In genomic region chr4:130804292-130804691, GRCm38 (mm10) we compare ENCODE assay signal across 14 mouse cellular contexts. TPM values are rescaled to one million over a fixed set of nuclear protein-coding genes. Genes with fewer than 3 reads are reported as not detected.
DNase-seq lines count a peak whose midpoint lies in the region; ATAC-seq and TF ChIP-seq lines count a peak whose summit lies in the region.
"Had no signal": no experiment of that assay in that cellular context is flagged by ENCODE, and none has a peak within 500 bp of the region (broad histone marks: within the 10 kb centered on the region; RNA-seq: fewer than 3 reads in every experiment).

No protein-coding gene starts in this region.

- peaks cover 100% of the 10 kb centered on the region for H3K79me2 ChIP-seq in macrophage (ENCODE audit: inconsistent target)

- ATAC-seq in forebrain, embryonic 11.5 days (replicated peaks; ENCODE audit: low FRiP score): no peak
- no peak for ATAC-seq in forebrain, embryonic 12.5 days (ENCODE audit: low FRiP score)
- ATAC-seq in forebrain, postnatal 0 days: no peak

- peak overlapping the region; percentile 54; the same call in 1 of the 2 replicates for H3K27ac ChIP-seq in forebrain, embryonic 10.5 days
- H3K27ac ChIP-seq in forebrain, embryonic 11.5 days (ENCODE audit: low read depth, low read length): no peak overlapping the region
- H3K27ac ChIP-seq in forebrain, embryonic 12.5 days: peak overlapping the region; percentile 83
- peak overlapping the region; percentile 77; the same call in 1 of the 2 replicates for H3K27ac ChIP-seq in forebrain, postnatal 0 days (ENCODE audit: low read depth, low read length)
- H3K27ac ChIP-seq in macrophage: 0 out of 2 replicates have a peak overlapping the region, but pooled peaks have one; percentile 97
- H3K27ac ChIP-seq in gastrocnemius, adult 2 months: no peak overlapping the region

- no peak overlapping the region for H3K4me3 ChIP-seq in forebrain, embryonic 10.5 days
- H3K4me3 ChIP-seq in forebrain, embryonic 11.5 days (ENCODE audit: low read depth, low read length): no peak overlapping the region
- no peak overlapping the region for H3K4me3 ChIP-seq in forebrain, embryonic 12.5 days (replicated peaks)
- H3K4me3 ChIP-seq in forebrain, postnatal 0 days (ENCODE audit: low read depth, low read length): no peak overlapping the region
- H3K4me3 ChIP-seq in macrophage (ENCODE audit: inconsistent target): no peak overlapping the region
- no peak overlapping the region for H3K4me3 ChIP-seq in gastrocnemius, adult 2 months
- H3K4me3 ChIP-seq: heart, adult 2 months; intestine, embryonic 15.5 days; neural tube, embryonic 12.5 days had no signal

- H3K27me3 ChIP-seq in forebrain, embryonic 10.5 days (ENCODE audit: poor library complexity, severe bottlenecking): 0 out of 2 replicates have a peak, but pooled peaks cover 7% of the 10 kb centered on the region
- H3K27me3 ChIP-seq in forebrain, embryonic 11.5 days (ENCODE audit: control insufficient read depth, insufficient read depth, low read length): no peaks in the 10 kb centered on the region
- H3K27me3 ChIP-seq in forebrain, embryonic 12.5 days: peaks cover 5% of the 10 kb centered on the region; the same call in 1 of the 2 replicates
- no peaks in the 10 kb centered on the region for H3K27me3 ChIP-seq in forebrain, postnatal 0 days (ENCODE audit: insufficient read depth, low read length)
- H3K27me3 ChIP-seq: intestine, embryonic 15.5 days; neural tube, embryonic 12.5 days had no signal

- H3K4me1 ChIP-seq in forebrain, embryonic 10.5 days: peaks cover 70% of the 10 kb centered on the region
- H3K4me1 ChIP-seq in forebrain, embryonic 11.5 days (replicated peaks; ENCODE audit: control insufficient read depth, insufficient read depth, low read length): peaks cover 13% of the 10 kb centered on the region
- H3K4me1 ChIP-seq in forebrain, embryonic 12.5 days: peaks cover 59% of the 10 kb centered on the region
- H3K4me1 ChIP-seq in forebrain, postnatal 0 days (ENCODE audit: insufficient read depth): peaks cover 18% of the 10 kb centered on the region

- H3K36me3 ChIP-seq in forebrain, embryonic 10.5 days (replicated peaks): 0 out of 2 replicates have a peak, but pooled peaks cover 4% of the 10 kb centered on the region
- H3K36me3 ChIP-seq in forebrain, embryonic 11.5 days (ENCODE audit: control insufficient read depth, insufficient read depth, low read length): no peaks in the 10 kb centered on the region
- no peaks in the 10 kb centered on the region for H3K36me3 ChIP-seq in forebrain, embryonic 12.5 days (replicated peaks)
- no peaks in the 10 kb centered on the region; the same call in 1 of the 2 replicates for H3K36me3 ChIP-seq in forebrain, postnatal 0 days (ENCODE audit: insufficient read depth)
- H3K36me3 ChIP-seq in macrophage (ENCODE audit: inconsistent target): peaks cover 21% of the 10 kb centered on the region; the same call in 1 of the 2 replicates
- H3K36me3 ChIP-seq: G1E; intestine, embryonic 15.5 days; neural tube, embryonic 12.5 days had no signal

- DNase-seq in forebrain, embryonic 10.5 days (ENCODE audit: extremely low spot score, low spot score): no peak
- no peak for DNase-seq in forebrain, embryonic 11.5 days (ENCODE audit: low spot score)
- no peak for DNase-seq in forebrain, postnatal 0 days
- DNase-seq in gastrocnemius, adult 2 months: no peak
- no peak for DNase-seq in adrenal gland, postnatal 4 days (ENCODE audit: low spot score in 2 of 2)
- no peak for DNase-seq in spleen, postnatal 4 days (ENCODE audit: low spot score in 2 of 2)
- DNase-seq: heart, adult 2 months; kidney, postnatal 10 days; lung, adult 2 months had no signal

- H3K9ac ChIP-seq in forebrain, embryonic 11.5 days (ENCODE audit: low read length): no peak overlapping the region
- H3K9ac ChIP-seq in forebrain, embryonic 12.5 days: no peak overlapping the region
- no peak overlapping the region for H3K9ac ChIP-seq in forebrain, postnatal 0 days
- H3K9ac ChIP-seq: intestine, embryonic 15.5 days; neural tube, embryonic 12.5 days had no signal

- TF ChIP-seq CTCF in forebrain, postnatal 0 days (IDR thresholded peaks at IDR 0.05; ENCODE audit: low read depth): no peak
- no peak for TF ChIP-seq CTCF in gastrocnemius, adult 2 months (IDR thresholded peaks at IDR 0.05)

- no peak overlapping the region for H3K4me2 ChIP-seq in forebrain, embryonic 11.5 days (ENCODE audit: low read depth, low read length, severe bottlenecking)
- H3K4me2 ChIP-seq in forebrain, embryonic 12.5 days: no peak overlapping the region
- H3K4me2 ChIP-seq in forebrain, postnatal 0 days (ENCODE audit: low read depth): no peak overlapping the region
- H3K4me2 ChIP-seq: intestine, embryonic 15.5 days had no signal

- H3K9me3 ChIP-seq in forebrain, embryonic 10.5 days: no peaks in the 10 kb centered on the region
- no peaks in the 10 kb centered on the region for H3K9me3 ChIP-seq in forebrain, embryonic 11.5 days (ENCODE audit: control insufficient read depth, low read length)
- no peaks in the 10 kb centered on the region for H3K9me3 ChIP-seq in forebrain, embryonic 12.5 days
- no peaks in the 10 kb centered on the region for H3K9me3 ChIP-seq in forebrain, postnatal 0 days (ENCODE audit: low read length)
- H3K9me3 ChIP-seq: G1E; intestine, embryonic 15.5 days; neural tube, embryonic 12.5 days had no signal

- intact Hi-C loops in gastrocnemius, adult 2 months (cut with DNase I): no loop called here

- 76% methylated on average over 2 of the region's 2 CpGs for WGBS in forebrain, embryonic 10.5 days
- 62% methylated on average over 2 of the region's 2 CpGs for WGBS in forebrain, embryonic 11.5 days
- 94% methylated on average over 2 of the region's 2 CpGs for WGBS in forebrain, embryonic 12.5 days
- WGBS in forebrain, postnatal 0 days: 54% methylated on average over 2 of the region's 2 CpGs
- WGBS in macrophage (ENCODE audit: missing documents): 65% methylated on average over 2 of the region's 2 CpGs

RNA-seq across cellular contexts. Expression of gene Sdc3, which starts 12.0 kb away (rescaled TPM):
- polyA plus RNA-seq in forebrain, embryonic 10.5 days (2016; fragmentation: Nextera tagmentation; extraction: Ambion mirVana): 17.8 and 18.7 TPM in 2 replicates
- 19.4 and 19.5 TPM in 2 replicates for polyA plus RNA-seq in forebrain, embryonic 11.5 days (2014; fragmentation: Nextera tagmentation; extraction: Ambion mirVana)
- 37.4 and 44.3 TPM in 2 replicates for polyA plus RNA-seq in forebrain, embryonic 12.5 days (2016; fragmentation: Nextera tagmentation; extraction: Ambion mirVana)
- total RNA-seq in forebrain, postnatal 0 days (2014; rRNA removed): 318 and 421 TPM in 2 replicates
- polyA plus RNA-seq in forebrain, postnatal 0 days (2015; fragmentation: Nextera tagmentation; extraction: Ambion mirVana): 159 and 204 TPM in 2 replicates
- 100 to 1,000 TPM in 19 of 26 experiments, 10 to 100 TPM in 7; 22.5 to 373 (median 145) TPM for total RNA-seq in macrophage (2018; cell fraction: chromatin; rRNA removed)
- 100 to 1,000 TPM; 388 to 983 (median 585) TPM for total RNA-seq in macrophage (2018; cell fraction: cytosol; rRNA removed)
- 1,000 to 10,000 TPM in 4 of 26 experiments, 100 to 1,000 TPM in 22; 221 to 1,187 (median 556) TPM for total RNA-seq in macrophage (2018; cell fraction: nucleus; rRNA removed)
- polyA plus RNA-seq in macrophage (2018): 449 to 1,011 TPM (median 478 TPM) in 3 replicates
- 10 to 100 TPM in 1 of 2 experiments, 1 to 10 TPM in 1; 8.5 to 12.5 TPM for total RNA-seq in gastrocnemius, adult 2 months (2021)
- total RNA-seq in adrenal gland, postnatal 4 days (2021): 100 to 1,000 TPM; 230 to 243 TPM

Comparison
In these comparisons a context has a peak if more than half of its experiments do, and no peak if none do; other contexts are left out.
1. H3K27ac ChIP-seq: peak in forebrain, embryonic 10.5 days (single experiment), forebrain, embryonic 12.5 days (single experiment), forebrain, postnatal 0 days (single experiment) and macrophage (single experiment); none in forebrain, embryonic 11.5 days (single experiment) and gastrocnemius, adult 2 months (single experiment).